Mouse (Mus musculus) monocyte, adult 2 months (primary cell): ENCODE results near the gene Kmo.

Experiments used
- DNase-seq, 2 experiments: peaks; one replicate each; pipeline ENCODE4 v3.0.0; 2022; ENCODE audit warnings: low spot score in 2 of 2, low read depth in 1 of 2

Kmo gene

GRCm38 (mm10) chr1:175619814-175620431 is at the start of gene Kmo:
Kmo (plus strand) TSS chr1:175620381.
- DNase-seq = no peak

GRCm38 (mm10) chr1:175574129-175574528 is 46.1 kb upstream of the Kmo start:
- no peak for DNase-seq

- DNase-seq = no peak
These were observed 41.6 kb upstream of the Kmo start for GRCm38 (mm10) chr1:175578425-175579096.

GRCm38 (mm10) chr1:175579598-175580235 is 40.5 kb upstream of the Kmo start:
- DNase-seq = no peak

- no peak for DNase-seq
These were observed 39.8 kb upstream of the Kmo start for GRCm38 (mm10) chr1:175580346-175580745.

- DNase-seq = no peak
These were observed 37.4 kb upstream of the Kmo start for GRCm38 (mm10) chr1:175582799-175583198.

- no peak for DNase-seq
These were observed 34.9 kb upstream of the Kmo start for GRCm38 (mm10) chr1:175585267-175585666.

GRCm38 (mm10) chr1:175586656-175587055 is 33.5 kb upstream of the Kmo start:
- DNase-seq = no peak

GRCm38 (mm10) chr1:175592832-175593231 is 27.3 kb upstream of the Kmo start:
- DNase-seq = no peak

GRCm38 (mm10) chr1:175602231-175602630 is 17.9 kb upstream of the Kmo start:
- no peak for DNase-seq

GRCm38 (mm10) chr1:175603390-175603789 is 16.8 kb upstream of the Kmo start:
- no peak for DNase-seq

GRCm38 (mm10) chr1:175607308-175607707 is 12.9 kb upstream of the Kmo start:
- no peak for DNase-seq

- DNase-seq = no peak
These were observed 12.2 kb upstream of the Kmo start for GRCm38 (mm10) chr1:175607838-175608585.

GRCm38 (mm10) chr1:175608708-175609107 is 11.5 kb upstream of the Kmo start:
- no peak for DNase-seq

- DNase-seq = no peak
These were observed 5.2 kb upstream of the Kmo start for GRCm38 (mm10) chr1:175614992-175615391.

- no peak for DNase-seq
These were observed 3.5 kb downstream of the Kmo start for GRCm38 (mm10) chr1:175623656-175624055.

- DNase-seq = peak; percentile 89 to 92
These were observed 5.2 kb downstream of the Kmo start, which contains the start of gene Fh1 for GRCm38 (mm10) chr1:175625257-175625879. Fh1 (minus strand) TSS chr1:175625635.

- DNase-seq = no peak
These were observed 6.0 kb downstream of the Kmo start for GRCm38 (mm10) chr1:175625990-175626692.

GRCm38 (mm10) chr1:175629248-175629647 is 9.1 kb downstream of the Kmo start:
- no peak for DNase-seq

GRCm38 (mm10) chr1:175630345-175630744 is 10.2 kb downstream of the Kmo start:
- no peak for DNase-seq

- DNase-seq = no peak
These were observed 10.9 kb downstream of the Kmo start for GRCm38 (mm10) chr1:175631080-175631479.
